Mouse (Mus musculus) embryo, embryonic 10.5 days (tissue): ENCODE results near the gene Mgp.

Experiments
- DNase-seq: peaks from one replicate; pipeline ENCODE4 v3.0.0-alpha.2; 2015; ENCODE audit warnings: low spot score

Mgp gene

GRCm38 (mm10) chr6:136850267-136850666 lies 25.4 kb downstream of the Mgp start:
- DNase-seq = no peak

GRCm38 (mm10) chr6:136848971-136849370 lies 26.7 kb downstream of the Mgp start:
- no peak for DNase-seq

GRCm38 (mm10) chr6:136848399-136848798 lies 27.2 kb downstream of the Mgp start:
- DNase-seq = no peak

- peak; percentile 58 for DNase-seq
These were observed 27.8 kb downstream of the Mgp start for GRCm38 (mm10) chr6:136847790-136848189.

- no peak for DNase-seq
These were observed 28.4 kb downstream of the Mgp start for GRCm38 (mm10) chr6:136847267-136847666.

GRCm38 (mm10) chr6:136845706-136846480 lies 29.7 kb downstream of the Mgp start:
- no peak for DNase-seq

- no peak for DNase-seq
These were observed 30.7 kb downstream of the Mgp start for GRCm38 (mm10) chr6:136844903-136845302.

GRCm38 (mm10) chr6:136837323-136837722 lies 38.3 kb downstream of the Mgp start:
- DNase-seq = no peak

GRCm38 (mm10) chr6:136835352-136835751 lies 40.3 kb downstream of the Mgp start, which contains the start of gene Smco3:
Gene Smco3, minus strand, starts transcription at chr6:136835452.
- no peak for DNase-seq

GRCm38 (mm10) chr6:136831712-136832111 lies 43.9 kb downstream of the Mgp start:
- DNase-seq = no peak

- no peak for DNase-seq
These were observed 46.9 kb downstream of the Mgp start for GRCm38 (mm10) chr6:136828681-136829080.

GRCm38 (mm10) chr6:136827881-136828561 lies 47.6 kb downstream of the Mgp start, which contains the start of gene Wbp11:
Gene Wbp11, minus strand, starts transcription at chr6:136828233.
- DNase-seq = peak; percentile 97

GRCm38 (mm10) chr6:136827516-136827880 lies 48.1 kb downstream of the Mgp start, which contains the start of gene BC049715:
Gene BC049715, plus strand, starts transcription at chr6:136827626.
- DNase-seq = peak; percentile 47

GRCm38 (mm10) chr6:136827116-136827515 lies 48.5 kb downstream of the Mgp start:
- no peak for DNase-seq

GRCm38 (mm10) chr6:136824987-136825386 lies 50.6 kb downstream of the Mgp start:
- DNase-seq = no peak
